Mouse (Mus musculus) ovary, postnatal 36 days (tissue): ENCODE data around the gene Cemip2.

Experiments used
- DNase-seq: peaks from one replicate; pipeline ENCODE4 v3.0.0; 2022; ENCODE audit warnings: low spot score, mixed read lengths

Cemip2 gene

DNA sequence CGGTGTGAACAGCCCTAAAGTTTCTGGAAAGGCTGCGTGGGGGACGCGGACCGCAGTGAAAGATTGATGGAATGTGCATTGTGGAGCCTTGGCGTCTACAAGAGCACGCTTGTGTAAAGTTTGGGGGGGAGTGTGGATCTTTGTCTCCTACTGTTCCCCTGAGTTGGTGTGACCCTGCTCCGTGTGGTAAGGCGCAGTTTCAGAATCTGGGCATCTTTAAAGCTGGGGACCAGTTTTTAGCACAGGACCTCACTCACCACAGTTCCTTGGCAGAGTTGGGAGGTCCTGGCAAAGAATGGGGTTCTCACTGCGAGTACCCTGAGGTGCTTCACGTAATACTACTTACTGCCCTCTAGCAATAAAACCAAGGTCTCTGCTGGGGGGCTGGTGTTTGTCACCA, 964 bp downstream of the Cemip2 start:
- DNase-seq = no peak

DNA sequence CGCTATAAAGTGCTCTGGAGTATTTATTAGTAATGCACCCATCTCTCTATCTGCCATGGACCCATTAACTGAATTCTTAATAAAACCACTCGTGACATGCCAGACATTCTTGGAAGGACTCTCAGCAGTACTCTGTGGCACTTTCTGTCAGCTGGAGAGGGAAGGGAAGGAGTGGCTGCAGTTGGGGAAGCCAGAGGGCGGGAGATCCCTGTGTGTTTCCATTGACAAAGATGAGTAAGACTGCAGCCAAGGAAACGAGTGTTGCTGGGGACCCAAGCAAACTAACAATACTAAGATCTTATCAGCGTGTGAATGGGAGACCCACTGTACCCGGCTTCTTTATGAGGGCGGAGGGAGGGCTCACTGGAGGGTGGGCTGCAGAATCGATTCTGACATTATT, 2.5 kb downstream of the Cemip2 start:
- DNase-seq = no peak

DNA sequence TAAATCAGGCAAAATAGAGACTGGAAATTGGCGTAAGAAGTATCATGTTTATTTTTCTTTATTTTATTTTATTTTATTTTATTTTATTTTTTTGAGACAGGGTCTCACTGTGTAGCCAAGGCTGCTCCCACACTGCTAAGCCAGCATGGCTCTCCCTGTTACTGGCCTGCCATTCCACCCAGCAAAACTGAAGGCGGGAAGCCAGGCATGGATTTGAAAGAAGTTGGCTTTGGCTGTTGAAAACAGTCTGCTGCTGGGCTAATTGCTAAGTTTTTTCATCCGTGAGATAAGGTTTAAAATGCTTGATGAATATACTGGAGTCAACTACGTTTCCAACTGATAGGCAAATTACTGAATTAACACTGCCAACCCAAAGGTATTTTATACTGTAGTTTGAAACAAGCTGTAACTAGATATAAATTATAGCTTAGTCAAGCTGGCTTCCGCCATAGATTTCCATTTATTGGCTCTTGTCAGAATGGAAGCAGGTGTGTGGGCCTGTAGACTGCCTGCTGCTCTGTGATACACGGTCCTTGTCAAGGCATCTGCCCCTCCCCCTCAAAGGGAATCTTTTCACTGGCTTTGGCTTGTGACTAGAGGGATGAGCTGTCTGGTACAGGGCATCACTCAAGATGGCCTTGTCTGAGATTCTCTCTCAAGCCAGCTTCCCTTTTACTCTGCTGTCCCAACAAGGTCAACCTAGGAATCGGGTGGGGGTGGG, 3.1 kb downstream of the Cemip2 start:
- DNase-seq = no peak

DNA sequence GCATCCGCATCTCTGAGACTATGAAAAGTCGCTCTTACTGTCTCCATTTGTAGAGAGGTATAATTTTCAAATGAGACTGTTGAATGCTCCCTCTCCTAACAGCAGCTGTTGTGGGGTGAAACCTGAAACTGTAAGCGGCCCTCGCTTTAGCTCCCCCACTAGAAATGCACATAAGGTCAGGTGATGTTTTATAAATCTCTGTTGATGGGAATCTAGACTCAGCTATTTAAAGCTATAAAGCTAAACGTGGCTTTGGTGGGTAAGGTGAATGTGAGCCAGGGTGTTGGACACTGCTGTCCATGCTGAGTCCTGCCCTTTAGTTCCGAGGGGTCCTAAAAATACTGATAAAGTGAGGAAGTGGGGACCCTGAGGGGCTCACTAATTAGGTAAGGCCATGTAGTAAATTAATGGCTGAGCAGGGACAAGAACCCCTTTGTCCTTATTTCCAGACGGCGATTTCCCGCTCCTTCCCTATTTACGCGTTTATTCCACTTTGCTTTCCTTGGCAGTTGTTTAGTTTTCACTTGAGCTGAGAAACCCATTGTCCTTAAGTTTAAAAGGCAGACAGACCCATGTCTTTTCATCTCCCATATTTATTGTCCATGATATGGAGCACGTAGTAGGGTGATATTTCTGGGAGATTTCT, 3.8 kb downstream of the Cemip2 start:
- DNase-seq = no peak

DNA sequence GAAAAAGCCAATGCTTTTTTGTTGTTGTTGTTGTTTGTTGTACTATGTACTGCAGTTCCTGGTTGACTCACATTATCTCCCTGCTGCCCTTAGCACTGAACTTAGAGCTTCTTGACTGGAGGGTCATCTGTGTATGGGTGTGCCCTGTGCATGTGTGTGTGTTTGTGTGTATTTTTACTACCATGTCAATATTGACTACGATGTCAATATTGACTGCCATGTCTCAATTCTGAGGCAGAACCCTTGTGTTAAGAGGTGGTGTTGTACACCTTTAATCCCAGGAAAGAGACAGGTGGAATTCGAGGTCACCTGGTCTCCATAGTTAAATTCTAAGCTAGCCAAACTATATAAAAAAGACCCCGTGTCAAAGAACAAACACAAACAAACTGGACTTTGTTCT, 5.6 kb downstream of the Cemip2 start:
- DNase-seq = no peak

DNA sequence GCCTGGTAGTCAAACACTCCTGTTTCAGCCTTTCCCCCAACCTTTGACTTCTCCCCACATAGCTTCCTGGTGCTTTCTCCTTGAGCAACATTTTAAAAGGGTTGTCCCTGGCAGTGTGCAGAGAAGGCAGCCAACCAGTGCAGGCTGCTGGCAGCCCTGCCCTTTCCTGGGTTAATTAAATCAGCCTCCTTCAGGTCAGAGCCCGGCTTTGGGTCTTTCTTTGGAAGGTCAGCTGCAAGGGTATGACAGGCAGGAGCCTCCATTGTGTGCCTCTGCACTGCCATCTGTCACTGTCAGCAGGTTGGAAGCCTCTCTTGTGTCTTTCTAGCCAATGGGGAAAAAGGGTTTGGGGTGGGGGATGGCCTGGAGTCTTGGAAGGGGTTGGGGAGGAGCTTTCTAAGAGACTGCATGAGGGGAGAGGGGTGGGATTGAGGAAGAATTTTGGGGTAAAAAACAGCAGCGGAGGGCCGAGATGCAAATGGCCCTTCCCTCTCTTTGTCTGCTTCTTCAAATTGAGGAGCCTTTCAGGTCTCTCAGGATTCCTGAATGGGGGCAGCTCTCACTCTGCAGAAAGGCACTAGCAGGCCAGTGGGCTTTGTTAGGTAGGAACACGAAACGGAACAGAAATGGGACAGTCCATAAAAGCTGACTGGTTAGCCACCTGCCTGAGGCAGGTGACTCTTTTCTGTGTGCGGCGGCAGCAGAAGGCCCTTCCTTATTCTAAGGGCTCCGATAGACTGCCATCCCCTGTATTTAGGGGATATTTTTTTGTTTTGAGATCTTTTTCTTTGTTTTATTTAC, 6.4 kb downstream of the Cemip2 start:
- no peak for DNase-seq

DNA sequence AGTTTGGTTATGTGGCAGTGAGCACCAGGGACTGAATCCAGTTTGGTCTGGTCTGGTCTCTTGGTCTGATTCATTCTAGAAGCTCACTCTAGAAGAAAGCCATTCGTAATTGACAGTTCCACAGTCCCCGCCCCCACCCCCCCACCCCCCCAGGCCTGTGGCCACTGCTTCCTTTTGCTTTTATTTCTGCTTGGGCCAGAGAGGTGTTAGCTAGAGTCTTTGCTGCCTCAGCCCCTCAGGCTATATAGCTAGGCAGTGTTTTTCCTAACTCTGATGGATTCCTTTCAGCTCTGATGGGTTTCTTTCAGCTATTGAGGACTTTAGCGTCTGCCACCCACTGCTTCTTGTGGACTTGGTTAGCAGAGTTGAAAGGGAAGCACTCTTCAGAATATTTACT, 7.0 kb downstream of the Cemip2 start:
- no peak for DNase-seq

DNA sequence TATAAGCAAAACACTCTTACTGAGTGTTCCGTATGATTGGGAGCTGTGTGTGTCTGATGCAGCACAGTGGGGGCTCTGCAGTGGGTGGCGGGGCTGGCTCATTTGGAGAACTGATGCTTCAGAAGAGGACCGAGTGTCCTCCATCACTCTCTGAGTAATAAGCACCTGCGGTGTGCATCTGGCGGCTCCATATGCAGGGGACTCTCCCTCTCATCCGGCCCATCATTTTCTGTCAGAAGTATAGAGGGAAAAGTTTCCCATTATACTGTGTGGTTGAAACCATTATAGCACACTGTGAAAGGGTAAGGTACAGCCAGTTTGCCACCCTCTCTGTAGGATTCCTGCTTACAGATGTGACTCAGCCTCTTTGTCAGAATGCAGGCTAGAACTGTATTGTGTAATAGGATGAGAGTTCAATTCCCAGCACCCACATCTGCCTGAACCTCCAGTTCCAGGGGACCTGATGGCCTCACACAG, 8.9 kb downstream of the Cemip2 start:
- DNase-seq = no peak

DNA sequence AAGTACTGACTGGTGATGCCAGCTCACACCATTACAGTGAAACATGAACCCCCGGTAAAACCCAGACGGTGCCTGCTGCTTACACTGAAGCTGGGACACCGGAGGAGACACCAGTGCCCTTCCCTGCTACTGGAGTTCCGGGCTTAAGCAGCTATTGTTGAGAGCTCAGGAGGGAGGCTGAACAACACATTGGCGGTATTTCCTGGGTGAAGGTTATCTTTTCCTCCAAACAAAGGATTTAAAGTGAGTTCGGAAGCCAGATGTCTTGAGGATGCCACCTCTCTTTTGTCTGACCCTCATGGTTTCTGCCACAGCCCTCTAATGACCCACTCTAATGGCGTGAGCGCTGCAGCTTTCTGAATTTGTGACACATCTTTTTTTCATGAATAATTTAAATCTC, 10.9 kb downstream of the Cemip2 start:
- no peak for DNase-seq

DNA sequence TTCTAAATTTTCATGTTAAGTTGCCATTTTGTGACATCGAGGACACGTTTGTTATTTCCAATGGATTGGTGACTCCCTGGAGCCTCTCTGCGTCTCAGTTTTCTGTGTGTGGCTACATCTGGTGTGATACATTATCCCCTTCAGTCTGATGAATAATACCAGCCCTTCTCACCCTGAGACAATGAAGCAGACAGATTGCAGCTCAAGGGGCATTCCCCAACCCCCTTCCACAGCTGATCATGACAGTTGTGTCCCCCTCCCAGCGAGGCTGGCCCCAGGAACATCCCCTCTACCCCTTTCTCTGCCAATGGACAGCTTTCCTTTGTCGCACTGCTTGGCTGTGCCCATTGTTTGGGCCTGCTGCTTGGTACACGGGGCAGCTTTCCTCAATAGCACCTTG, 11.5 kb downstream of the Cemip2 start:
- no peak for DNase-seq

DNA sequence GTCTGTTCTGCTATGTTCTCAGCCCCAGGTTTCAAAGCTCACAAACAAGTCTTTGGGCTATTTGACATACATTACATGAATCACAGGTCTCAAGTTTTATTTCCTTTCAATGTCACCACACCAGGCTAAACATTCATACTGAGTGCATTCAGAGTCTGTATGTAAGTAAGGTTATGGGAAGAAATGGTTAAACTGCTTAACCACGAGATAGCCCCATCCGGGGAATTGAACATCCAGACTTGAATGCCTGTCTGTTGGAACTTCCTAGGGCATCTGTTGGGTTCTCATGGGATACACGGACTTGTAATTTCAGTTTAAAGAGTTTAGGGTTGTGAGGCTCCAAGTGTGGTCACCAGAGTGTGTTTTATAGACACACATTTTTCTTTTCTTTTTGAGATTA, 13.2 kb downstream of the Cemip2 start:
- no peak for DNase-seq

DNA sequence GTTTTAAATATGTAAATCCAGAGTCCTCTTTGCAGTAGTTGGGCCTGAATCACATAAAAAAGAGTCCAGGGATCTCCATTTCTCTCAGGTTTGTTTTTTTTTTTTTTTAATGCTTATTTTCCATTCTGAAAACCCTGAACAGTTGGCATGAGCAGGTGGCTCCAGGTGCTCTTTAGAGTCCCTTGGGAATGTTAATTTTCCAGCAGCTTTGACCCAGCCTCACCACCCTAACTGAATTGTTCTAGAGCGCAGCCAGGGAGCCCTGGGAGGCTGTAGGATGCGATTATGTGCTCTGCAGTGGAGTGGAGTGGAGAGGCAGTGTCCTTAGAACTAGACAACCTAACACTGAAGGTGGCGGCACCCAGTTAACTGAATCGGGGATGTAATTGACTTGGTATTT, 13.7 kb downstream of the Cemip2 start:
- DNase-seq = no peak

DNA sequence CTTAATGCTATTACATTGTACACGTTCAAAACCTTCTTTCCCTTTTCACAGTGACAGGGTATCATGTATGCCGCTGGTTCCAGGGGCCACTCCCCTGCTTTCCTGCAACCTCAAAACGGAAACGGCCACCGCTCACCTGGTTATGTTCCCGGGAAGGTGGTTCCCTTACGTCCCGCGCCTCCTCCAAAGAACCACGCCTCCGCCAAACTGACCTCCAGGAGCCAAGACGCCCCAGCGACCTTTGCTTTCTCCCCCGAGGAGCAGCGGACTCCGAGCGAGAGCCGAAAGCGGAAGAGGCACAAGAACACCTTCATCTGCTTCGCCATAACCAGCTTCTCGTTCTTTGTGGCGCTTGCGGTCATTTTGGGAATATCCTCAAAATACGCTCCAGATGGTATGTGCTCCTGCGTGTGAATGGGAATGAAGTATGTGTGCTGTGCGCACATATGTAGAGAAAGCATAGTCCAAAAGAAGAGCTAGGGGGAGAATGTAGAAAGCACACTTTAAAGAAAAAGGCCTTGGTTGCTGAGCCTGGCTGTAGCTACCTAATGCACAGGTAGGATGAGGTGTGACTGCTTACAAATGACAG, 14.5 kb downstream of the Cemip2 start:
- no peak for DNase-seq

DNA sequence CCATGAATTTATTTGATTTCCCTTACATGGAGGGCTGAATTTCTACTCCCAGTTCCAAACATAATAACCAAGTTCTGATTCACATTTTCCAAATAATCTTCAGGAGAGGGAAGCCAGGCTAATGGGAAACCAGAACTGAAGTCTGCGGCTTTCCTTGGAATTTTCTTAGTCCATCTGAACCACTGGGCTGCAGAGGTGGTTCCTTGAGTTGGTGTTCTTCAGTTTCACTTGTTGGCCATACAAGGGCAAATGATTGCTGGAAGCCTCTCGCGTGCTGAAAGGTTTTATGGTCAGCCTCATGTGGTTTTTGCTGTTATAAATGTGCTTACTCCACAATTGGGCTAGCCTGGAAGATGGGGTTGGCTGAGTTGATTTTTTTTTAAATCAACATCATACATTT, 16.4 kb downstream of the Cemip2 start:
- no peak for DNase-seq

DNA sequence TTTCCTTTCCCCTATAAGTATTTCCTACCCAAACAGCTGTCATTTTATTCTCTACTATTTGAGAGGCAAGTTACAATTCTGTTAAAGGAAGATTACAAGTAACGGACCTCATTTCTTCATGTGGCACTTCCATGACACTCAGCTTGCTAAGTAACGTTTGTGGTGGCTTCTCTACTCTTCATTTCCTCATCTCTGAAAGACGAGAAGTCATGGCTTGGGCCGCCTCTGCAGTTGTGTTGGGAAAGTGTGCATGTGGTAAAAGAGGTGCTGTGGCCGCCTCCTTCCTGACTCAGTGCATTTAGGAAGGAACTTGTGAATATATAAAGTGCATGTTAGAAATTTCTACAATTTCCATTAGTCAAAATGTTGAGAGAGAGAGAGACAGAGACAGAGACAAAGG, 18.2 kb downstream of the Cemip2 start:
- no peak for DNase-seq

DNA sequence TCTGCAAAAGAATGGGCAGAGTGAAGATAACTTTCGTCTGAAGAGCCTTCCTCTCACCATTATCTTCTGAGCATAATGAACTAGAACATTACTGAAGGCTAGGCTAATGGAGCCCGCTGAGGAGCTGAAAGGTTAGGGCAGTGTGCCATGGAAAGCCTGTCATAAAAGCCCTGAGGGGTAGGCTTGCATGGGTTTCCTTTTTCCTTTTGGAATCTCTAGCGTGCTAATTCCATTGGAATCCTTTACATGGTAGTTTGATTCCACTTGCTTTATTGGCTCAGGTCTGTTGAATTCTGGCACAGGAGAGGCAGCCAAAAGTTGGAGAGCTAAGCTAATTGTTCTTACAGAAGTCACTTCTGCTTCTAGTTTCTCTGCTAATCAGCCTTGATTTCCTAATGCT, 20.6 kb downstream of the Cemip2 start:
- DNase-seq = no peak

DNA sequence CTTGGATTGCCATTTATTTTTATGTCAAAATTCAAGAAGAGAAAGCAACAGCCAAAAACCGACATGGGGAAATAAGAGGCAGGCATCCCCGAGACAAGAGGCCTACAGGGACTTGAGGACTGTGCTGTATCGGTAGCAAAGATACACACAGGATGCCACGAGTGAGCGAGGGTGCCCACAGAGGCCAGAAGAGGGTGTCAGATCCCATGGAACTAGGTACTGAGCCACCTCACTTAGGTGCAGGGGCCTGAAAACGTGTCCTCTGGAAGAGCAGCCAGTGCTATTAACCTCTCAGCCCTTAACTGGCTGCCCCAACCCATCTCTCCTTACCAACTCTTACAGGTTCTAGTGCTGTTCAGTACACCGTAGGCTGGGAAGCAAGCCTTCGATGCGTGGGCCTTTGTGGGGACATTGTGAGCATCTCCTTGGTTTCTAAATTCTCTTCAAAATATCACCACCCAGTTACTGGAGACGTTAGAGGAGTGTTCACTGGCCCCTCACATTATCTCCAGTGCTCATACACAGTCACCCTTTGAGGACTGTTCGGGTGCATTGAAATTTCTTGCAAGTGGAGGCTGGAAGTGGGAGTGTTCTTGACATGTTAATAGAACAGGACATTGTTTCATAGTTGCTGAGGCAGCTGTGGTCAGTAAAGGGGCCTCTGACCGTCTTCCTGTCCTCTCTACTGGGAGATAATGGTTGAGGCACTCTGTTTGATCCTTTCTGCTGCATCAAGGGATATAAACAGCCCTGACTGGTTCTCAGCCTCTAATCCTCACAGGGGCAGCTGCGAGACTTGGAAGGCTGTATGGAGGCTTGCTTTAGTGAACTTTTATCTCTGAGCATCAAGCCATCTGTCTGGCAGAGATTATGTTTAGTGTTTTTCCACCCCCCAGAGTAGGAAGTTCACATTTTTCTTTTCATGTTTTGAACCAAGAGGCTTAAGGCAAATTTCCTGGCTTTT, 21.6 kb downstream of the Cemip2 start:
- DNase-seq = no peak

DNA sequence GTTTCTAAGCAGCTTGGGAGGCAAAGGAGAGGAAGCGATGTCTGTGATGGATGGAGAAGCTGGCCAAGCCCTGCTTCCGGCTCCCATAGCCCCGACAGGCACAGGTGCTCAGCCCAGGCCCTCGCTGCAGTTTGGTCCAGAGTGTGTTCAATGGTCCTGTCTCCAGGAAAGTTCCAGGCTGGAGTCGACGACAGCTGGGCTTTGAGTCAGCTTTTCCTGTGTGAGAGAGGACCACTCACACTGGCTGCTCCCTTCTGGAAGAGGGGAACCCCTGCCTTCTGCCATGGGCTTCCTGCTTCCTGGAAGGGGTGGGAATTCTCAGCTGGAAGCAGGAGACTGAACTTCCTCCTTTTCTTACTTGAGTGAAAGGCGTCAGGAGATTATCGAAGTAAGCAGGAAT, 26.3 kb downstream of the Cemip2 start:
- DNase-seq = no peak

DNA sequence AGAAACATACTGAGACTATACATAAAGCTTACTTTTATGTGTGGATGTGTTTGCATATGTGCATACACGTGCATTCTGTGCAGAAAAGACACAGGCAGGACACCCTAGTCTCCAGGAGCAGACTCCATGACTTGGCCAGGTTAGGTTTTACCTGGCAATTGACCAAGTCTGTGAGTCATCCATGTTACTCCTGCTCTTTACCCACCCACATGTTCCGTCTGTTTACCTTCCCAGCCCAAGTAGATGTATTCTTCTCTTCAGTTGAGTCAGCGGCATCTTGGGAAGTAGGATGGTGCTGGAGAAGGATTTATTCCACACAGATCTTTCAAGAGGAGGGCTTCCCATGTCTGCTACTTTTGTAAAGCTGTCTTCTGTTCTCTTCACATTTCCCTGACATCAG, 27.2 kb downstream of the Cemip2 start:
- no peak for DNase-seq

DNA sequence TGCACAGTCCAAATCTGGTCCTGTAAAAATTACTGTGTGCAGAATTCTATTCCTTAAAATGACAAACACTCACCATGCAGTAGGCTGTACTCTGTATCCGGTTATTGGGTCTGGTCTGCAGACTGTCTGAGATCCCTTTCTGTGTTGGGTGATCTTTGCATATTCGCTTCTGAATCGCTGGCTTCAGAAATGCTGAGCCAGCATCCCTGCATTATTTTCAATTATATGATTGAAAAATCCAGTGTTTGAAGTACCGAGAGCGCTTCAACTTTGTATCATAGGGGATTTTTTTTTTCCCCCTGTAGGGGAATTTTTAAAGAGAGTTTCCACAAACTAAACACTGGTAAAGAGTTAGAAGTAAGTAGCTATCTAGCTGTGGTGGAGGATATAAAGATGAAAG, 32.0 kb downstream of the Cemip2 start:
- DNase-seq = no peak

DNA sequence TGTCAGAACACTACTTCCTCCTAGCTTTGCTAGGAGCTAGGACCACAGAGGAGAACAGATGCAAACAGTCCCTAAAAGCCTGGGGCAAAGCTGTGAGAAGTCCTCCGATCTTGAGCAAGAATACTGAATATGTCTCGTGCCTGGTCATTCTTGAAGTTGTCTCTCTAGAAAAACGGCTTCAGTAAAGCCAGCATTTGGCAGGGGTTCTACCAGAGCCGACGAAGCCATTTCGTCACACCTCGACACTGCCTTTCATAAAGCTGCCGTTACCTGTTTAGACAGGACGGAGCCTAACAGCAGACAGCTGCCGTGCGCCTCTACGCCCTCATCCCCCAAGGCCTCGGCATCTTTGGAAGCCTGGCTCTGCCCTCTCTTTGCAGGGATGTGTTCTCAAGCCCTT, 35.4 kb downstream of the Cemip2 start:
- no peak for DNase-seq
